Mouse (Mus musculus): ENCODE results near the gene Galnt11.
"Not testable (repeated sequence)": the region's sequence is repeated elsewhere in the genome, so short reads cannot be mapped to it uniquely, and the experiment has no call there.

Galnt11 gene

GRCm38 (mm10) chr5:25221604-25222003 lies at the start of gene Galnt11:
TSS of gene Galnt11 (plus strand) at chr5:25221904.
- no peak for DNase-seq

GRCm38 (mm10) chr5:25177937-25178336 lies 43.8 kb upstream of the Galnt11 start:
- DNase-seq: not testable (repeated sequence)

DNA sequence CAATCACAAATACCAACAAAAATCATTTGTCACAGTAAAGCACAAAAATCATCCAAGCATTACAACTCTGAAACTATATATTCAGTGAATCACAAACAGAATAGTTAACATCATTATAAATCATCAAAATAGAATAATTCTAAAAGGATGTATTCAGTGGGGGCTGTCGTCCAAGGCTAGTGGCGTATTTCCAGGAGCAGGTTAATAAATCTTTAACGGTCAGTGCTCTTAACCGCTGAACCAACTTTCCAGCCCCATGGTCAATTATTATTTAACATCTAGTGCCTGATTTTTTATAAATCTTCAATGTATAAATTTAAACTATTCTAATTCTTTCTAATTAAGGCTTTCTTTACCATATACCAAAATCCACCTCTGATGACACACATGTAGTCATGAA lies 43.2 kb upstream of the Galnt11 start:
- not testable (repeated sequence) for DNase-seq

- no peak for DNase-seq
These were observed 42.4 kb upstream of the Galnt11 start for GRCm38 (mm10) chr5:25179284-25179683.

- no peak for DNase-seq
These were observed 41.7 kb upstream of the Galnt11 start for GRCm38 (mm10) chr5:25179936-25180488.

GRCm38 (mm10) chr5:25181004-25181531 lies 40.6 kb upstream of the Galnt11 start, which contains the start of gene Galntl5:
TSS of gene Galntl5 (plus strand) at chr5:25181460.
- no peak for DNase-seq

GRCm38 (mm10) chr5:25183595-25183994 lies 38.1 kb upstream of the Galnt11 start:
- DNase-seq: no peak

DNA sequence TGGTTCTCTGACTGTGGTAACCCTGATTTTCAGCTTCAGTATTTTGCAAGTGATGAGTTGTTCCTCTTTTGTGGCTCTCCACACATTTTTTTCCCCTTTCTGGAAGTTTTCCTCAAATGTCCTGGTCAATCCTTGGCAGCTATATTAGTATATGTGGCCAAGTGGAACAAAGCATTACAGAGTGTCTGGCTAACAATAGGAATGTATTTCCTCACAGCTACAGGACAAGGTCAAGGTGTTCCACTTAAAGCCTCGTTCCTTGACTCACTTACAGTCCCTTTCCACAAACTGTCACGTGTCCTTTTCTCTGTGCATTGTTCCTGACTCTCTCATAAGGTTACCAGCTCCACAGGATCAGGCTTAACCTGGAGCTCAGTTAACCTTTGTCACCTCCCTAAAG lies 37.1 kb upstream of the Galnt11 start:
- no peak for DNase-seq

GRCm38 (mm10) chr5:25187727-25188126 lies 34.0 kb upstream of the Galnt11 start:
- no peak for DNase-seq

GRCm38 (mm10) chr5:25188802-25189201 lies 32.9 kb upstream of the Galnt11 start:
- DNase-seq: no peak

DNA sequence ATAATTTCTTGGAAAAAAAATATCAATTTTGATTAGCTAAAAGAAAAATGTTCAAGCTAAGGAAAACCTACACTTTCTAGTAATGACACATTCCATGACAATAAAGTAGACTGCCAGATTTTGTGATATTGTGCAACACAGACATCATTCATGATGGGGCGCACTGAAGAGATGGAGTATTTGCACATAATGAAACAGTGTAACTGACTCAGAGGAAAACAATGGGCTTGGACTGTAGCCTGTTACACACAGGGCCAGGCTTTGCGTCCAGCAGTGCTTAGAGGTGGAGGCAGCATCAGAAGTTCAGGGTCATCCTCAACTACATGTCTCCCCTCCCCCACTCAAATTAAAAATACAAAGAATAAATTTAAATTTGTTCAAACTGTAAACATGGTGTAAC lies 31.2 kb upstream of the Galnt11 start:
- DNase-seq: no peak

GRCm38 (mm10) chr5:25211872-25212271 lies 9.8 kb upstream of the Galnt11 start:
- DNase-seq: no peak

DNA sequence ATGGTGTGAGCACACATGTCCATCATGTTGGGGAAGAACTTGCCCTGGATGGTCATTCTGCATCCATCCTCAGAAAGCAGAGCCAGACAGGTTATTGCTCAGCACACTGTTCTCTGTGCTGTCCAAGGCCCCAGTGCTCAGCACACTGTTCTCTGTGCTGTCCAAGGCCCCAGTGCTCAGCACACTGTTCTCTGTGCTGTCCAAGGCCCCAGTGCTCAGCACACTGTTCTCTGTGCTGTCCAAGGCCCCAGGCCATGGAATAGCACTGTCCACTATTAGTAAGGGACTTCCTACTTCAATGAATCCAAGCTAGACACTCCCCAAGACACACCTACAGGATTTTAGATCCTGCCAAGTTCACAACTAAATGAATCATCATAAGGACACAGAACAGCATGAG lies 8.5 kb upstream of the Galnt11 start:
- not testable (repeated sequence) for DNase-seq

DNA sequence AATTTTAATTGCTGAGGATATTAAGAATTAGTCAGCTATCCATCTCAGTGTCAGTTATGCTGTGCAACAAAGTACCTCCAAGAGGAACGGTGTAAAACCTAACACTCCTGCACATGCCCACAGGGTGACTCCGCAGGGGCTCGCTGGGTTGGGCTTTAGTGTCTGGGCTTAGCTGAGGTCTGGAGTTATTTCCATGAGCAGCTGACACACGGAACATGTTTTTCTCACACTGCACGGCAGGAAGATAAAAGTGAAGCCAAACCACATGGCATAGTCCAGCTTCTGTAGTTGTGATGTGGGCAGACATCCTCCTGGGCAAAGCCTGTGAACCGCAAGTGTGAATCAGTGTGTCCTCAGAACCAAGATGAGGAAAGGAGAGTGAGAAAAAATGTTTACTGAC lies 6.7 kb upstream of the Galnt11 start:
- no peak for DNase-seq

DNA sequence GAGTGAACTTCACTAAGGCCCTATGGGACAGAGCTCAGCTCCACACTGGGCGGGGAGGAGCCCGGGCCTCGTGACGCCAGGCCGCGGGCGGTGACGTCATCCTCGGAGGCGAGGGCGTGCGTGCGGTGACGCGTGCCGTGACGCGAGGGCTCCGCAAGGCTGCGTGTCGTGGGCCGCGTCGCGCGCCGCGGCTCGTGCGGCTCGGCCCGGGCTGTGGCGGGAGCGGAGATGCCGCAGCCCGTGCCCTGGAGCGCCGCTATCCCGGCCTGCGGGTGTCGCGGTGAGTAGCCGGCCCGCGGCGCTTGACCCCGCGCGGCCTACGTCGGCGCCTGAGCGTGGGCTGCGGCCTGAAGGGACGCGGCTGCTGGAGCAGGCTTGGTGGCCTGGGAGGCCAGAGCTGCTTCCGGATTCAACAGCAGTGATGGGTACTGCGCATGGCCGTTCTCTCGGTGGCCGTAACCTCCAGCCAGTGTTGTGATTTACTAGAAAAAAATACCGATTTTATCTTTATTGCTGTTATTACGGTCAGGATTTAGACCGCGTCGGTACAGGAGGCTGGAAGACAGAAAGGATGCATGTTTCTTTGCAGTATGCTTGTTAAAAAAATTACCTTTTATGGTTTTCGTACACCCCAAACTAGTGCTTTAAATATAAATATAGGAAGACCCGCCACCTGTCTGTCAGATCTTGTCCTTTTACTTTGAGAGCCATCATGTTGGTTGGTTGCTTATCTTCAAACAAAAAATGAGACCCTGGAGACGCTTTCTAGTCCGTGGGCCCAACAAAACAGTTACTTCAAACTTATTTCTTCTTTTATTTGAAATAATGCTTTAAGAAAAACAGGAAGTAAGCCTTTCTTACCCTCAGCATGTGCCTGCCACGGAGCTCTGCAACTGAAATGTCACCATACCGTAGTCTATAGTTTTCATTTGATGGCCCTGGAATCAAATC lies 1.3 kb downstream of the Galnt11 start, which contains the start of gene E130116L18Rik:
Gene E130116L18Rik, minus strand, starts transcription at position 402 of the 951 bp plus-strand sequence.
- peak; percentile 90 for DNase-seq

DNA sequence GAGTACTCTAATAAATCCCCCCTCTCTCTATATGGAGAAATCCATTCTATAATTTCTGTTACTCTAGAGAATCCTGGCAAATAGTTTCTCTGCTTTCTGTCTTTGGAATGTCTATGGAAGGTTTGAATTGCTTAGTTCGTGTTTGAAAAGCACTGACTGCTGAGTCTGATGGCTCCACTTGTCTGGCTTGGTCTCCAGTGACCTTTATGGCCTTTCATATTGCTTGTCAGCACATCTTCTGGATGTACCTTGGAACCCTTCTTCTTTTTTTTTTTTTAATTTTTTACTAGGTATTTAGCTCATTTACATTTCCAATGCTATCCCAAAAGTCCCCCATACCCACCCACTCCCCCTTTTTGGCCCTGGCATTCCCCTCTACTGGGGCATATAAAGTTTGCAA lies 2.7 kb downstream of the Galnt11 start:
- DNase-seq: not testable (repeated sequence)

DNA sequence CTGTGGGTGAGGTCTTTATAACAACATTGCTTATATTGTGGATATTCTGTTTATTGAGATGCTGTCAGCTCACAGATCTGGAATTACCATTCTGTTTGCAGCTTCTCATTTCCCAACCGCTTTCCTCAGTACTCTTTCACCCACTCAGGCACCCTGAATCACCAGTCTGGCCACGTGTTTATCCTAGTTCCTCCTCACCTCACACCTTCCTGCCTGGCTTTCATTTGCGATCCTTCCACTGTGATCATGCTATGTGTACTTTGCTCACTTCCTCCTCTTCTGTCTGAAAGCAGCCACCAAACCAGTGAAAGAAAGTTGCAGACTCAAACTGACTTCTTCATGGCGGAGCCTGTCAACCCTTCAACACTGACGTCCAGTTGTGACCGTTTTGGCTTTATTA lies 21.4 kb downstream of the Galnt11 start:
- no peak for DNase-seq

DNA sequence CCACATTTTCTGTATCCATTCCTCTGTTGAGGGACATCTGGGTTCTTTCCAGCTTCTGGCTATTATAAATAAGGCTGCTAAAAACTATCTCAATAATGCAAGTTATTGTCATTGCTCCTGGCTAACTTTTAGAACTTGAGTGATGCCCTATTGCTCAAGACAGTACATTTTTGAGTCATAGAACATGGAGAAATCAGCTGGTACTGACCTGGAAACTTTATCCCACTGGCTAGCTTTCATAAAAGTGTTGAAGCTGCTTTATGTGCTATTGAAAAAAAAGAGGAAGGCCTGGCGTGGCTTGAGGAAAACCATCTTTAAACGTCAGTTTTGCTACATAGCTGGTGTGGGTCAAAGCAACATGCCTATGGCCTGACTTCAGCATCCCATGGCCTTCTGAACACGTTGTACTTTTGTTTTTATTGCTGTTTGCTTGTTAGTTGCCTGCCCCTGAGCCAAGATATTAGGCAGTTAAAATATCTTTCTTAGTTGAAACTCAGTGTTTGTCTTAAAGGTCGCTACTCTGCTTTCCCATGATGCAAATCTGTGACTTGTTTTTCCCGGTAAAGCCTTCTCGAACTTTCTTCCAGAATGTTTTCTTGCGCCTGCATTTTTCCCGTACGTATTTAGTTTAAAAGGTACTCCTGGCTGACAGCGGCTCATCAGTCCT lies 24.2 kb downstream of the Galnt11 start:
- DNase-seq: no peak

DNA sequence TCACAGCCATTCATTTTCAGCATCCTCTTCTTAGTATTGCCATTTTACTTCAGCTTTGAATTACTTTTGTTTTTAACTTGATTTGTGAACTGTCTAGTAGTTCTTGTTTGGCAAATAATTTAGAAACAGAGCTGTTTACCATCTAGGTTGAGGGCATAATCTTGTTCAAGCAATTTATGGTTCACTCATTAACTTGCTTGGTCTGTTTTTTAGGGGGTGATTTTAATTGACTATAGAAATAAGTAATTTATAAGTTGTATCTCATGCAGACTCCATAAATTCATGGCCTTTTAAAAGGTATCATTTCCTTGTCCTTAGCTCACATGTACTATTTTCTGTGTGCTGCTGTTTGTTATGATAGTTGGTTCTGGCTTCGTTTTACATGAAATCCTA lies 24.8 kb downstream of the Galnt11 start:
- no peak for DNase-seq

DNA sequence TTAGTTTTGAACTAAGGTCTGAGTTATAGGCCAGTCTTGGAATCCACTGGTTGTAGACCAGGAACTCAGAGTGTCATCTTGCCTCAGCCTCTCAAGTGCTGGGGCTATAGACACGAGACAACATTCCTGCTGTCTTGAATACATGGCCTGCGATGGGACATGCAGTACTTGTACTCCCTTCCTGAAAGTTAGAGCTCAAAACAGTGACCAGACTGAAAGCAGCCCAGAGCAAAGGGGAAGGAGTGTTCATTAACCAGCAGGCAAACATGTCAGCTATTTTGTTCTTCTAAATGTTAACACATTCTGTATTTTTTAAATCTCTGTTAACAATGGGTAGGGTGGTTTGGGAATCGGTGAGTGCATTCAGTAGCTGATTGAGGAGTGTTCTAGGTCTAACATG lies 25.3 kb downstream of the Galnt11 start:
- no peak for DNase-seq

DNA sequence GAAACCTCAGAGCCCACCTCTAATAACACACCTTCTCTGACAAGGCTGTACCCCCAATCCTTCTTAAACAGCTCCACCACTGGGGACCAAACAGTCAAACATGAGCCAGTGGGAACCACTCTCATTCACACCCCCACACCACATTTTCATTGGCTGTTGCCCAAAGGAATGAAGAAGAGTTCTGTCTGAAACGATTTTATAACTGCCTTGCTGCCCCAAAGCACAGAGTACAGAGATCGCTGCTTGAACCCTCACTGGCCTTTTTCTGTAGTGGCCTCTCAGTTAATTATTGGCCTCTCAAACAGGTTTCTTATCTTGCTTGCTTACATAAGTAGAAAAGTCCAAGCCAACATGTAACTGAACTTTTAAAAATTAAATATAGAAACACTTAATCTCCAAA lies 30.7 kb downstream of the Galnt11 start:
- no peak for DNase-seq

- no peak for DNase-seq
These were observed 31.3 kb downstream of the Galnt11 start for GRCm38 (mm10) chr5:25252825-25253544.

DNA sequence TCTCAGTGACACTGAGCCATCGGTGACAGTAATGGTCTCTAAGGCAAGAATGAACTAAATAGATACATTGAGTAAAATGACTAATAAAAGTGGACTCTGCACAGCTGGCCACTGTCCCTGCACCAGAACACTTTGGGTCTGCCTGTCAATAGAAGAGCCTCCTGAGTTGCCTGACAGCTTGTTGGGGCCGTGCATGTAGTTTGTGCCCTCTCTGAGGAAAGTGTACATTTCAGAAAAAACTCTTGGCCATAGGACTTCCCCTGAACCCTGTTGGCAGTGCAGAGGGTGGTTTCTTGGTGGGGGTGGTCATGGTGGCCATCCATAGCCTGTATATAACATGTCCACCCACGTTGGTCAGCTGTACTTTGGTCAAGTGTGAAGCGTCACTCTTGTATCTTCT lies 32.8 kb downstream of the Galnt11 start:
- no peak for DNase-seq
